Mouse (Mus musculus): ENCODE data around the gene Nav2. TPM values are rescaled to one million over a fixed set of nuclear protein-coding genes. Genes with fewer than 3 reads are reported as not detected.

Gene Nav2
- polyA plus RNA-seq, 1 experiment from 2014 or later, result 18.2 TPM

DNA sequence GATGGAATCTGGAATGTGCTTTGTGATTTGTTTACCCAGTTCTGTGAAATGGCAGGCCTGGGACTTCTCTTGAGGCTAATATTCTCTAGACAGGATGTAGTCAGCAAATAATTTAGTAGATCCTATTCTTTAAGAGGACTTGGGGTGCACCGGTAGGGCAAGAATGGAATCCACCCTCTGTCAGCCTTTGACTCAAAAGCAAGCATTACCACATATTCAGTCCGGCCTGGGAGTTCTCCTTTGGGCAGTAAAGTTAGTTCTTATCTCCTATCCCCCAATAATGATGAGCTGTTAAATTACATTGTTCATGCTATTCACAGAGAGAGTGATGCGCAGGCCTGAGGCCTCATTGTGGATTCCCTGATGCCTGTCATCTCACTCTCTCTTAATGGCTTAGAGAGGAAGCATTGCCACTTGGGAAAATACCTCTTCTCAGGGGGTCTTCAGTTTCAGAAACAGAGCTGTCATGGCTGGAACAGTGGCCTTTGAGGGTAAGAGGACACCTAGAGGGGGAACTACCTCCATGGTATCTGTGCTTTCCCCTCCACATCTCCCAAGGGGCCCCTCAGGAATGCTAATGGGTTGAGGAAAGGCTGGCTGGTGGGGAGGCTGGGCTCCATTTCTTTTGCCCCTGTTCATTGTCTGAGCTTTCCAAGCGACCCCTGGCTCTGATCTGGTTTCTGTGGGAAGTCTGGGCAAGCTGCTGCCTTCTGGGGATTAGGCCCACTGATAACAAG, 133.0 kb downstream of the Nav2 start:
- Histone ChIP-seq H3K27ac (ENCODE audit: low read length) (no peak overlapping the region), H3K27me3 (ENCODE audit: control insufficient read depth, insufficient read depth, low read length) (no peaks in the 10 kb centered on the region), H3K4me3 (replicated peaks; ENCODE audit: low read length) (no peak overlapping the region), H3K4me2 (ENCODE audit: low read depth, low read length) (no peak overlapping the region), H3K4me1 (ENCODE audit: control insufficient read depth, insufficient read depth, low read length) (peaks cover 9% of the 10 kb centered on the region; the same call in 1 of the 2 replicates), H3K36me3 (ENCODE audit: control insufficient read depth, insufficient read depth, low read length) (no peaks in the 10 kb centered on the region), H3K9me3 (replicated peaks; ENCODE audit: control insufficient read depth, low read length) (peaks cover 3% of the 10 kb centered on the region; the same call in 1 of the 2 replicates), H3K9ac (ENCODE audit: low read length) (no peak overlapping the region)
- no peak for ATAC-seq (ENCODE audit: insufficient read depth, low FRiP score)
- 59% methylated on average over 4 of the region's 4 CpGs for WGBS

DNA sequence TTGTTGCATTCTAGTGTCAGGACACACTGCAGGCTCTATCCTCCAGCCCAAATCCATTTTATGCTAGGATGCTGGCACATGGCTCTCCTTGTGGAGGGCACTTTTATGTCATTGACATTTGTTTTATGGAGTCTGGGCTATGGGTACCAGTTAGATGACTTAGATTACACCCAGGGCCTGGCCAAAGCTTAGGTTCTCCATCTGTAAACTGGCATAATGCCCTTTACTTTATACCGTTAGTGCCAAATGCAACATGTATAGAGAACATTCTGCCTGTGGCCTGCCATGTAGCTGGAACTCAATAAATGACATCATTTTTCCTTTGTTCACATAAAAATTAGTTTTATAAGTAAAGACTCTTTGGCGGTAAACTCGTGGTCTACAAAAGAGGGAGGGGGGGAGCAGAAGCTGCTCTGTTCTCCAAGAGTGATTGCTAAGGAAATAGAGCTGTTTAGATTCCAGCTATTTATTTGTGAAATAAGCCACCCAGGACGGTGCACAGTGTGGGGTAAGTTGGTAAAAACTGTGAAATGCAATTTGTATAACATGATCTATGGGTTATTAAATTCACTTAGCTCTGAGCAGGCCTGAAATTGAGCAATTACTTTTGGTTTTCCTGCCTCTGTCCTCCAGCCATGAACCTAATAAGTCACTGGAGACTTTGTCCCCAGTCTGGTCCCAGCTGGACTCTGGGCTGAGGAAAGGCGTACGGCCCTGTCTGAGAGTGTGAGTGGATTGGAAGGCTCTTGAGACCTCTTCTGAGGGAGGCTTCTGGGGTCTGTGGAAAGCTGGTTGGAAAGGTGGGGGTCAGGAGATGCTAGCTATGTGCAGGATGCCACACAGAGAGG, 137.2 kb downstream of the Nav2 start:
- Histone ChIP-seq H3K9me3 (replicated peaks; ENCODE audit: control insufficient read depth, low read length) (no peaks in the 10 kb centered on the region), H3K27me3 (ENCODE audit: control insufficient read depth, insufficient read depth, low read length) (no peaks in the 10 kb centered on the region), H3K4me2 (ENCODE audit: low read depth, low read length) (no peak overlapping the region), H3K4me3 (replicated peaks; ENCODE audit: low read length) (no peak overlapping the region), H3K36me3 (ENCODE audit: control insufficient read depth, insufficient read depth, low read length) (no peaks in the 10 kb centered on the region), H3K27ac (ENCODE audit: low read length) (no peak overlapping the region), H3K9ac (ENCODE audit: low read length) (no peak overlapping the region), H3K4me1 (ENCODE audit: control insufficient read depth, insufficient read depth, low read length) (peaks cover 9% of the 10 kb centered on the region; the same call in 1 of the 2 replicates)
- 51% methylated on average over 6 of the region's 6 CpGs for WGBS
- ATAC-seq (ENCODE audit: insufficient read depth, low FRiP score), result no peak

DNA sequence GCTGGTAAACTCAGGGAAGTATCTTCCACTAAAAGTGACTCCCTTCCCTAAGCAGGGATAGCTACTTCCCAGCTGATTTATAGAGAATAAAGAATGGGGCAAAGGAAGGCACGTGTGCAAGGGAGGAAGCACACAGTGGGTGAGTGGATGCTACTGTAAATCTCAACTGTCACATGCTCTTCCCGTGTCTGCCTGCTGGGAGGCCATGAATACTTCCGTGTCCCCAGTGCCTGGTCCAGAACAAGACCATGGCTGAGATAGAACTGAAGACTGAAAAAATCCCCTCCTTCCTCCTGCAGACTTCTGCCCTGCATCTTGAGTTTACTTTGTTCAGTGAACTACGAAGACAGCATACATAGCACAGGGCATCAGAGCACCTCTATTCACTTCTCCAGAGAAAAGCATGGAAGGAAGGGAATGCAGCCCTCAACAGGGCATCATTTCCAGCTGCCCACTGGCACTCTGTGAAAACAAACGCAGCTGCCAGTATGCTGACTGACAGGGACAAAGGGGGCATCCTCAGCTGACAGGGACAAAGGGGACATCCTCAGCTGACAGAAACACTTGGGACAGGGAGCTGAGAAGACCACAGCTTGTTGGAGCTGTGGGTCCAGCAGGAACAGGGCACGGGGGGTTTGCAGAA, 138.0 kb downstream of the Nav2 start:
- Histone ChIP-seq H3K4me2 (ENCODE audit: low read depth, low read length) (no peak overlapping the region), H3K4me3 (replicated peaks; ENCODE audit: low read length) (no peak overlapping the region), H3K9ac (ENCODE audit: low read length) (no peak overlapping the region), H3K36me3 (ENCODE audit: control insufficient read depth, insufficient read depth, low read length) (no peaks in the 10 kb centered on the region), H3K4me1 (ENCODE audit: control insufficient read depth, insufficient read depth, low read length) (peaks cover 9% of the 10 kb centered on the region; the same call in 1 of the 2 replicates), H3K9me3 (replicated peaks; ENCODE audit: control insufficient read depth, low read length) (no peaks in the 10 kb centered on the region), H3K27ac (ENCODE audit: low read length) (peak overlapping the region; percentile 44; the same call in 1 of the 2 replicates), H3K27me3 (ENCODE audit: control insufficient read depth, insufficient read depth, low read length) (no peaks in the 10 kb centered on the region)
- ATAC-seq (ENCODE audit: insufficient read depth, low FRiP score), result no peak
- 52% methylated on average over 6 of the region's 6 CpGs for WGBS

- H3K4me2 ChIP-seq (ENCODE audit: low read depth, low read length), result no peak overlapping the region
- ATAC-seq (ENCODE audit: insufficient read depth, low FRiP score), result 0 out of 2 replicates have a peak, but pooled peaks have one; percentile 38
- H3K4me1 ChIP-seq (ENCODE audit: control insufficient read depth, insufficient read depth, low read length), result peaks cover 9% of the 10 kb centered on the region; the same call in 1 of the 2 replicates
- no peak overlapping the region for H3K27ac ChIP-seq (ENCODE audit: low read length)
- H3K27me3 ChIP-seq (ENCODE audit: control insufficient read depth, insufficient read depth, low read length), result no peaks in the 10 kb centered on the region
- no peaks in the 10 kb centered on the region for H3K36me3 ChIP-seq (ENCODE audit: control insufficient read depth, insufficient read depth, low read length)
- 29% methylated on average over 8 of the region's 8 CpGs for WGBS
- no peak overlapping the region for H3K4me3 ChIP-seq (replicated peaks; ENCODE audit: low read length)
- H3K9ac ChIP-seq (ENCODE audit: low read length), result no peak overlapping the region
- H3K9me3 ChIP-seq (replicated peaks; ENCODE audit: control insufficient read depth, low read length), result no peaks in the 10 kb centered on the region
Measured at GRCm38 (mm10) chr7:49047336-49047735, 138.8 kb downstream of the Nav2 start.

DNA sequence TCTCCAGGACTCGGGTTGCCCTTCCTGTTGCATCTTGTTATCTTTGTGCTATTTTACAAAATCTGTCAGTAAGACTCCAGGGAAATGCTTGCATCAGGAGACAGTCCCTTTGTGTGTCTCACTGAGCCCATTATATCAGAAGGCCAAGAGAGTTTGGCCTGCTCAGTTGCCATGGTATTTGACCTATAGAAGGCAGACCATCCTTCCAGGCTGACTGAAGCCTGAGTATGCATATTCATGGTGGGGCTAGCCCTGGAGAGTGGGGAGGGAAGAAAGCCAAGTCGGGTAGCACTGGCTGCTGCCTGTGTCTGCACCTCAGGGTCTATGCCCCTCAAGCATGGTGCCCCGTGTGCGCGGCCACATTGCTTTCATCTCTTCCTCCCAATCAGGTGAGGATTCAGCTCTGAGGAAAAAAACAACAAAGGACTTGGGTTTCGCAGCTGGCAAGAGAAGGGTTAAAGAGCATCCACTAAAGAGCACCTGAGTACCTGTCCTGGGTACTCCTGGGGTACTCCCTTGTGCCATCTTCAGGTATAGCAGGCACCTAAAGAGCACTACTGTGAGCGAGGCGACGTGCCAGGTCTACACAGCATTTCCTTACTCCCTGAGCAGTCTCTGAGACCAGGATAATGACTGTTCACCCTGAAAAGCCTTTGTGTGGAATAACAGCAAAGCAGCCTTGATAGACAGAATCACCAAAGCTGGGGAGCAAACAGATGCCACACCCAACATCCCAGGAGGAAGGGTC, 144.5 kb downstream of the Nav2 start:
- H3K9me3 ChIP-seq (replicated peaks; ENCODE audit: control insufficient read depth, low read length), result no peaks in the 10 kb centered on the region
- no peaks in the 10 kb centered on the region for H3K27me3 ChIP-seq (ENCODE audit: control insufficient read depth, insufficient read depth, low read length)
- H3K4me1 ChIP-seq (ENCODE audit: control insufficient read depth, insufficient read depth, low read length), result no peaks in the 10 kb centered on the region
- no peak overlapping the region for H3K27ac ChIP-seq (ENCODE audit: low read length)
- no peak overlapping the region for H3K9ac ChIP-seq (ENCODE audit: low read length)
- no peaks in the 10 kb centered on the region for H3K36me3 ChIP-seq (ENCODE audit: control insufficient read depth, insufficient read depth, low read length)
- ATAC-seq (ENCODE audit: insufficient read depth, low FRiP score), result no peak
- 78% methylated on average over 9 of the region's 9 CpGs for WGBS
- no peak overlapping the region for H3K4me2 ChIP-seq (ENCODE audit: low read depth, low read length)
- H3K4me3 ChIP-seq (replicated peaks; ENCODE audit: low read length), result no peak overlapping the region

- WGBS, result 82% methylated on average over 10 of the region's 10 CpGs
- H3K27ac ChIP-seq (ENCODE audit: low read length), result no peak overlapping the region
- no peaks in the 10 kb centered on the region for H3K4me1 ChIP-seq (ENCODE audit: control insufficient read depth, insufficient read depth, low read length)
- H3K36me3 ChIP-seq (ENCODE audit: control insufficient read depth, insufficient read depth, low read length), result no peaks in the 10 kb centered on the region
- ATAC-seq (ENCODE audit: insufficient read depth, low FRiP score), result no peak
- H3K27me3 ChIP-seq (ENCODE audit: control insufficient read depth, insufficient read depth, low read length), result no peaks in the 10 kb centered on the region
- no peak overlapping the region for H3K4me2 ChIP-seq (ENCODE audit: low read depth, low read length)
- H3K4me3 ChIP-seq (replicated peaks; ENCODE audit: low read length), result no peak overlapping the region
- H3K9me3 ChIP-seq (replicated peaks; ENCODE audit: control insufficient read depth, low read length), result no peaks in the 10 kb centered on the region
- H3K9ac ChIP-seq (ENCODE audit: low read length), result no peak overlapping the region
Measured at GRCm38 (mm10) chr7:49055273-49055672, 146.8 kb downstream of the Nav2 start.

- H3K27ac ChIP-seq (ENCODE audit: low read length), result no peak overlapping the region
- H3K36me3 ChIP-seq (ENCODE audit: control insufficient read depth, insufficient read depth, low read length), result no peaks in the 10 kb centered on the region
- no peak for ATAC-seq (ENCODE audit: insufficient read depth, low FRiP score)
- H3K9me3 ChIP-seq (replicated peaks; ENCODE audit: control insufficient read depth, low read length), result no peaks in the 10 kb centered on the region
- H3K4me3 ChIP-seq (replicated peaks; ENCODE audit: low read length), result no peak overlapping the region
- H3K9ac ChIP-seq (ENCODE audit: low read length), result no peak overlapping the region
- H3K4me2 ChIP-seq (ENCODE audit: low read depth, low read length), result no peak overlapping the region
- no peaks in the 10 kb centered on the region for H3K4me1 ChIP-seq (ENCODE audit: control insufficient read depth, insufficient read depth, low read length)
- WGBS, result 72% methylated on average over 8 of the region's 8 CpGs
- H3K27me3 ChIP-seq (ENCODE audit: control insufficient read depth, insufficient read depth, low read length), result no peaks in the 10 kb centered on the region
Measured at GRCm38 (mm10) chr7:49058304-49059012, 149.9 kb downstream of the Nav2 start.

DNA sequence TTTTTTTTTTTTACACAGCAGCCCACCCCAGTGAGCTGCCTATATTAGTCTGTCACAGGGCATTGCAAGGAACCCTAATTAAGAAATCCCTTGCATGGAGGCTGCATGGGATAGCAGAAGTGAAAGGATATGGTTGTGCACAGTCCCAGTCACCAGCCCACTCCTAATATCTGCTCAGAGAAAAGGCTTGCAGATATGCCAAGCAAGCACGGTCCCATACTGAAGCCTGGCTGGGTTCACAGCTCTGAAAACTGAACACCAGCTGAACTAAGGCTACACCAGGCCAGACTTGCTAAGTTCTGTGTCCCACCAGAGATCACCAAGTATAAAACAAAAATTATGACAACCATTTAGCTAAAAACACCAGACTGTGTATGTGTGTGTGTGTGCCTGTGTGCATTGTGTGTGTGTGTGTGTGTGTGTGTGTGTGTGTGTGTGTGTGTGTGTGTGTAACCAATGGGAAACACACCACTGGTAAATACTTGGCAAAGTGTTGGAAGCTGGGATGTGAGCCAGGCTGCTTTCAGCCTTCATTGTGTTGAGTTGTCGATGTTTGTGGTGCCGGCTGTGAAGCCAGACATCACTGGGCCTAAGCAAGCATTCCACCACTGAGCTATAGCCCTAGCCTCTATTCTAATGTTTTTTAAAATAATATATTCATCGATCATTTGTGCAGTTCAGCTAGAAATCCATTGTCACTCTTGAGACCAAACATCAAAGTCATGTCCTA, 156.4 kb downstream of the Nav2 start:
- no peaks in the 10 kb centered on the region for H3K4me1 ChIP-seq (ENCODE audit: control insufficient read depth, insufficient read depth, low read length)
- 78% methylated on average over 4 of the region's 4 CpGs for WGBS
- H3K27me3 ChIP-seq (ENCODE audit: control insufficient read depth, insufficient read depth, low read length), result no peaks in the 10 kb centered on the region
- H3K36me3 ChIP-seq (ENCODE audit: control insufficient read depth, insufficient read depth, low read length), result no peaks in the 10 kb centered on the region
- H3K9me3 ChIP-seq (replicated peaks; ENCODE audit: control insufficient read depth, low read length), result no peaks in the 10 kb centered on the region
- H3K27ac ChIP-seq (ENCODE audit: low read length), result no peak overlapping the region
- H3K9ac ChIP-seq (ENCODE audit: low read length), result no peak overlapping the region
- no peak overlapping the region for H3K4me3 ChIP-seq (replicated peaks; ENCODE audit: low read length)
- ATAC-seq (ENCODE audit: insufficient read depth, low FRiP score), result no peak
- no peak overlapping the region for H3K4me2 ChIP-seq (ENCODE audit: low read depth, low read length)
